Mouse (Mus musculus) bone marrow, adult 2 months (tissue): ENCODE measurements around the gene Hpse2.

Experiments
- CTCF ChIP-seq: fragments of 200-500 bp; IDR thresholded peaks from 2 replicates; pipeline ENCODE4 v1.5.1; 2011; ENCODE audit warnings: low read length, control low read depth; ENCODE audit not compliant: control insufficient read depth, insufficient read depth
- POLR2A ChIP-seq: fragments of 200-500 bp; IDR thresholded peaks from 2 replicates; pipeline ENCODE4 v1.6.1; 2011; ENCODE audit warnings: low read depth, mild to moderate bottlenecking, control low read depth, low read length, borderline replicate concordance; ENCODE audit not compliant: control insufficient read depth

- TF ChIP-seq CTCF = no peak
- no peak for TF ChIP-seq POLR2A
Measured at GRCm38 (mm10) chr19:42788311-42788710, 599.8 kb downstream of the Hpse2 start.
